Mouse (Mus musculus): ENCODE data around the gene Cited1. TPM values are rescaled to one million over a fixed set of nuclear protein-coding genes. Genes with fewer than 3 reads are reported as not detected.
"Not testable (repeated sequence)": the region's sequence is repeated elsewhere in the genome, so short reads cannot be mapped to it uniquely, and the experiment has no call there.

Cited1 gene
- 7.1 and 8.7 TPM in 2 replicates for polyA plus RNA-seq (2012; rRNA removed)

- peak; percentile 22 to 57 for DNase-seq (ENCODE audit: extremely low spot score in 1 of 2, low spot score in 1 of 2)
Observed at GRCm38 (mm10) chrX:102251937-102252860, at the start of gene Cited1. TSS of gene Cited1 (minus strand) at chrX:102252181.

GRCm38 (mm10) chrX:102284889-102285288 is 32.9 kb upstream of the Cited1 start:
- no peak for DNase-seq (ENCODE audit: extremely low spot score in 1 of 2, low spot score in 1 of 2)

DNA sequence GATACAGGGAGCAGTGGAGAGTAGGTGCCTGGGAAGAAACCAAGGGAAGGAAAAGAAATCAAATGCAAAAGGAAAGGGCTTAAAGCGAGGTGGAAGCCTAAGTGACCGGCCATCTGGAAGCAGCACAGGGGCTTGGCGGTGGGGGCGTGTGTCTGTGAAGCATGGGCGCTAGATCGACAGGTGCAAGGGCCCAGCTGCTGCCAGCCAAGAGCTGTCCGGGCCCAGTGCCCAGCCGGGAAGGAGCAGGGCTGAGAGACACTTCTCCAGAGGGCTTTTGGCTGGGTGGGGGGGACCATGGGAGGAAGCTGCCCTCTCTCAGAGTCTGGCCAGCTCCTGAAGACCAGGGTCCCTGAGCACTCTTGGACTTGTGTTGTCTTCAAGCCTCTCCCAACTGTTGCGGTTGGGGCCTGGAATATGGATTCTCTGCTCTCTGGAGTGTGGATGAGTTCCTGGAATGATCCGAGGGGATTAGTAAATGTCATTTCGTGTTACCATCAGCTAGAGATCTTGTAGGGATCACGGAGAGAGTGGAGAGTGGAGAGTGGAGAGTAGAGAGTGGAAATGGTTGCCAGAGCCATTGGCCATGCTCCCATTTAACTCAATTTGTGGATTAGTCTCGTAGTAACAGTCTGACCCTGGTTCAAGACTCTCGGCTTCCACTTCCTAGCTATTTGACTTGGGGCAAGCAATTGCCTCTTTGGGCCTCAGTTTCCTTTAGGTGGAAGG is 10.8 kb upstream of the Cited1 start:
- DNase-seq (ENCODE audit: extremely low spot score in 1 of 2, low spot score in 1 of 2) = no peak

GRCm38 (mm10) chrX:102259772-102260171 is 7.8 kb upstream of the Cited1 start:
- DNase-seq (ENCODE audit: extremely low spot score in 1 of 2, low spot score in 1 of 2) = no peak

GRCm38 (mm10) chrX:102253892-102254291 is 1.9 kb upstream of the Cited1 start:
- DNase-seq (ENCODE audit: extremely low spot score in 1 of 2, low spot score in 1 of 2) = peak; percentile 2 to 28

- no peak for DNase-seq (ENCODE audit: extremely low spot score in 1 of 2, low spot score in 1 of 2)
Observed at GRCm38 (mm10) chrX:102251221-102251936, 602 bp downstream of the Cited1 start.

DNA sequence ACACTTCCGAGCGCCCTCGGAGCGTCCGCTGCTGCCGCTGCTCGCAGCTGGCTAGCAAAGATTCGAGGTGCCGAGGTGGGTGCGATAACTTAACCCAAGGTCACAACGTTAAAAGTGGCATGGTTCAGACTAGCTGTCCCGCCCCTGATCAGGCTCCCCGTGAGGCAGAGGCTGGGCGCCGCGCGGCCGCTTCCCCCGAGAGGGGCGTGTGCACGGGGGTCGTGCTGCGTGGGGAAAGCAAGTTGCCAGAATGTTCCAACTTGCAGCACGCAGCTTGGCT is 1.1 kb downstream of the Cited1 start:
- DNase-seq (ENCODE audit: extremely low spot score in 1 of 2, low spot score in 1 of 2) = no peak

GRCm38 (mm10) chrX:102250150-102250890 is 1.7 kb downstream of the Cited1 start:
- DNase-seq (ENCODE audit: extremely low spot score in 1 of 2, low spot score in 1 of 2) = no peak

- no peak for DNase-seq (ENCODE audit: extremely low spot score in 1 of 2, low spot score in 1 of 2)
Observed at GRCm38 (mm10) chrX:102244334-102244733, 7.6 kb downstream of the Cited1 start.

- DNase-seq (ENCODE audit: extremely low spot score in 1 of 2, low spot score in 1 of 2) = peak in 1 of 2 experiments; percentile 47
Observed at GRCm38 (mm10) chrX:102219126-102219525, 32.9 kb downstream of the Cited1 start.

GRCm38 (mm10) chrX:102215356-102215755 is 36.6 kb downstream of the Cited1 start:
- not testable (repeated sequence) for DNase-seq (ENCODE audit: extremely low spot score in 1 of 2, low spot score in 1 of 2)

Other genes starting within 250 kb of the Cited1 start
- 24.8 and 27.3 TPM in 2 replicates for gene Rtl5, start 180.9 kb downstream of the Cited1 start, polyA plus RNA-seq (2012; rRNA removed)
- gene Pin4, start 132.7 kb downstream of the Cited1 start, polyA plus RNA-seq (2012; rRNA removed) = 69.2 and 71.1 TPM in 2 replicates
- 0.10 and 0.13 TPM in 2 replicates for gene Ercc6l, start 95.1 kb downstream of the Cited1 start, polyA plus RNA-seq (2012; rRNA removed)
- gene Rps4x, start 62.8 kb downstream of the Cited1 start, polyA plus RNA-seq (2012; rRNA removed) = 585 and 653 TPM in 2 replicates

All from frontal cortex, adult 2 months (tissue).